Mouse (Mus musculus): ENCODE data around the gene Tmx2.

Tmx2 gene

GRCm38 (mm10) chr2:84636231-84636741 lies 42.7 kb downstream of the Tmx2 start:
- DNase-seq = no peak

GRCm38 (mm10) chr2:84635611-84636010 lies 43.3 kb downstream of the Tmx2 start:
- peak; percentile 63 to 72 for DNase-seq

- DNase-seq = no peak
Observed at GRCm38 (mm10) chr2:84634934-84635482, 43.9 kb downstream of the Tmx2 start.

GRCm38 (mm10) chr2:84634006-84634405 lies 44.9 kb downstream of the Tmx2 start:
- DNase-seq = no peak

GRCm38 (mm10) chr2:84632999-84633398 lies 45.9 kb downstream of the Tmx2 start:
- no peak for DNase-seq

GRCm38 (mm10) chr2:84632001-84632400 lies 46.9 kb downstream of the Tmx2 start:
- DNase-seq = no peak

GRCm38 (mm10) chr2:84627036-84627435 lies 51.9 kb downstream of the Tmx2 start:
- no peak for DNase-seq

- DNase-seq = no peak
Observed at GRCm38 (mm10) chr2:84626366-84626975, 52.5 kb downstream of the Tmx2 start.

- DNase-seq = no peak
Observed at GRCm38 (mm10) chr2:84624201-84624600, 54.7 kb downstream of the Tmx2 start.

- no peak for DNase-seq
Observed at GRCm38 (mm10) chr2:84623428-84624119, 55.4 kb downstream of the Tmx2 start.

- DNase-seq = no peak
Observed at GRCm38 (mm10) chr2:84622668-84623067, 56.3 kb downstream of the Tmx2 start.
